Mouse (Mus musculus) G1E (cell line): ENCODE measurements around the gene Trp53rka. TPM values are rescaled to one million over a fixed set of nuclear protein-coding genes. Genes with fewer than 3 reads are reported as not detected.

ENCODE experiments used
- ATAC-seq: 2 replicates; pipeline ENCODE4 v1.8.0; 2016; ENCODE audit warnings: mild to moderate bottlenecking; ENCODE audit not compliant: insufficient number of reproducible peaks, poor library complexity, low FRiP score, severe bottlenecking; ENCODE audit errors: extremely low read depth
- DNase-seq: peaks from one replicate; pipeline ENCODE4 v3.0.0; 2012; ENCODE audit warnings: low spot score
- H3K27me3 ChIP-seq: 2 replicates; pipeline ENCODE4 v1.6.1; 2012; ENCODE audit warnings: mild to moderate bottlenecking, low read length, inconsistent platforms; ENCODE audit not compliant: insufficient read depth
- H3K36me3 ChIP-seq: replicated peaks from 2 replicates; pipeline ENCODE3; 2012; ENCODE audit warnings: mild to moderate bottlenecking, inconsistent platforms
- H3K4me1 ChIP-seq: 2 replicates; pipeline ENCODE4 v1.6.1; 2012; ENCODE audit warnings: low read depth, low read length, inconsistent platforms, mixed read lengths; ENCODE audit not compliant: insufficient read depth
- H3K4me3 ChIP-seq: 2 replicates; pipeline ENCODE4 v1.5.1; 2012; ENCODE audit warnings: low read depth, mild to moderate bottlenecking, inconsistent platforms, low read length, moderate library complexity, mixed read lengths
- H3K9me3 ChIP-seq: replicated peaks from 2 replicates; pipeline ENCODE4 v1.6.1; 2012; ENCODE audit warnings: inconsistent platforms
- CTCF ChIP-seq: IDR thresholded peaks from 2 replicates; pipeline ENCODE4 v1.5.1; 2012; ENCODE audit warnings: low read depth, low read length, inconsistent platforms, mixed read lengths
- GATA1 ChIP-seq: IDR thresholded peaks from 2 replicates; pipeline ENCODE4 v1.6.1; 2012; ENCODE audit warnings: borderline replicate concordance, low read length, inconsistent platforms, mixed read lengths
- GATA2 ChIP-seq: IDR thresholded peaks from 2 replicates; pipeline ENCODE4 v1.6.1; 2012; ENCODE audit warnings: low read depth, low read length, inconsistent platforms, borderline replicate concordance
- POLR2AphosphoS5 ChIP-seq: IDR thresholded peaks from 2 replicates; pipeline ENCODE4 v1.6.1; 2012; ENCODE audit warnings: low read depth, low read length, inconsistent platforms; ENCODE audit not compliant: insufficient replicate concordance
- TAL1 ChIP-seq: conservative IDR thresholded peaks from 2 replicates; pipeline ENCODE4 v1.6.1; 2012; ENCODE audit warnings: low read depth, low read length, inconsistent platforms, mixed read lengths
- polyA plus RNA-seq: library from polyadenylated mRNA; stranded (reverse); fragments of >175 nt; gene quantifications from 2 replicates; pipeline ENCODE4 v1.2.3, GENCODE M21; 2012
- total RNA-seq, 2 experiments: library from RNA; stranded (forward) in 1 of 2; stranded (reverse) in 1 of 2; fragments of 200-1000 nt in 1 of 2; fragments of >200 nt in 1 of 2; fragmentation: Nextera tagmentation in 1 of 2; gene quantifications; 2 replicates each; pipeline ENCODE4 v1.2.3; 2014 to 2017

The Trp53rka gene
- total and polyA plus RNA-seq, 3 experiments = 8.4 to 25.7 (median 13.7) TPM

GRCm38 (mm10) chr2:165473003-165473402 is 20.1 kb downstream of the Trp53rka start, which contains the start of gene Slc13a3:
Gene Slc13a3 (minus strand): TSS chr2:165473230.
- no peaks in the 10 kb centered on the region for H3K4me1 ChIP-seq
- no peak for TF ChIP-seq GATA1
- TF ChIP-seq CTCF = no peak
- TF ChIP-seq TAL1 = no peak
- no peak for TF ChIP-seq POLR2AphosphoS5
- no peak for TF ChIP-seq GATA2
- ATAC-seq (no peak), DNase-seq (no peak)
- H3K27me3 ChIP-seq = peaks cover 13% of the 10 kb centered on the region
- no peaks in the 10 kb centered on the region for H3K9me3 ChIP-seq
- no peak within 1 kb of the TSS for H3K4me3 ChIP-seq
- no peaks in the 10 kb centered on the region for H3K36me3 ChIP-seq

- TF ChIP-seq GATA2 (no peak), TAL1 (no peak), GATA1 (no peak), CTCF (no peak), POLR2AphosphoS5 (no peak)
- no peaks in the 10 kb centered on the region for H3K36me3 ChIP-seq
- no peak overlapping the region for H3K4me3 ChIP-seq
- H3K9me3 ChIP-seq = no peaks in the 10 kb centered on the region
- no peaks in the 10 kb centered on the region for H3K4me1 ChIP-seq
- ATAC-seq (no peak), DNase-seq (no peak)
- peaks cover 13% of the 10 kb centered on the region for H3K27me3 ChIP-seq
Measured at GRCm38 (mm10) chr2:165471943-165472342, 21.2 kb downstream of the Trp53rka start.

- ATAC-seq (no peak), DNase-seq (no peak)
- no peak overlapping the region for H3K4me3 ChIP-seq
- H3K27me3 ChIP-seq = peaks cover 5% of the 10 kb centered on the region; the same call in 1 of the 2 replicates
- H3K4me1 ChIP-seq = no peaks in the 10 kb centered on the region
- no peaks in the 10 kb centered on the region for H3K36me3 ChIP-seq
- TF ChIP-seq POLR2AphosphoS5 = no peak
- TF ChIP-seq GATA1 = no peak
- no peak for TF ChIP-seq CTCF
- no peak for TF ChIP-seq TAL1
- TF ChIP-seq GATA2 = no peak
- no peaks in the 10 kb centered on the region for H3K9me3 ChIP-seq
Measured at GRCm38 (mm10) chr2:165470167-165470566, 23.0 kb downstream of the Trp53rka start.

GRCm38 (mm10) chr2:165467824-165468452 is 25.2 kb downstream of the Trp53rka start:
- no peak overlapping the region for H3K4me3 ChIP-seq
- H3K27me3 ChIP-seq = peaks cover 5% of the 10 kb centered on the region; the same call in 1 of the 2 replicates
- DNase-seq = no peak
- no peak for ATAC-seq
- no peak for TF ChIP-seq GATA1
- TF ChIP-seq POLR2AphosphoS5 = no peak
- no peaks in the 10 kb centered on the region for H3K4me1 ChIP-seq
- H3K9me3 ChIP-seq = no peaks in the 10 kb centered on the region
- H3K36me3 ChIP-seq = no peaks in the 10 kb centered on the region

GRCm38 (mm10) chr2:165459663-165460062 is 33.5 kb downstream of the Trp53rka start:
- H3K36me3 ChIP-seq = no peaks in the 10 kb centered on the region
- TF ChIP-seq GATA1 = no peak
- TF ChIP-seq TAL1 = no peak
- TF ChIP-seq GATA2 = no peak
- TF ChIP-seq CTCF = no peak
- TF ChIP-seq POLR2AphosphoS5 = no peak
- no peak overlapping the region for H3K4me3 ChIP-seq
- ATAC-seq (no peak), DNase-seq (no peak)
- no peaks in the 10 kb centered on the region for H3K4me1 ChIP-seq
- H3K27me3 ChIP-seq = no peaks in the 10 kb centered on the region; the same call in 1 of the 2 replicates
- no peaks in the 10 kb centered on the region for H3K9me3 ChIP-seq

GRCm38 (mm10) chr2:165458189-165458588 is 34.9 kb downstream of the Trp53rka start:
- no peaks in the 10 kb centered on the region for H3K9me3 ChIP-seq
- no peak overlapping the region for H3K4me3 ChIP-seq
- H3K27me3 ChIP-seq = no peaks in the 10 kb centered on the region; the same call in 1 of the 2 replicates
- DNase-seq (no peak), ATAC-seq (no peak)
- H3K36me3 ChIP-seq = no peaks in the 10 kb centered on the region
- TF ChIP-seq GATA1 (no peak), GATA2 (no peak), POLR2AphosphoS5 (no peak), TAL1 (no peak), CTCF (no peak)
- no peaks in the 10 kb centered on the region for H3K4me1 ChIP-seq

GRCm38 (mm10) chr2:165456710-165457109 is 36.4 kb downstream of the Trp53rka start:
- no peaks in the 10 kb centered on the region for H3K4me1 ChIP-seq
- H3K36me3 ChIP-seq = no peaks in the 10 kb centered on the region
- DNase-seq (peak; percentile 22), ATAC-seq (no peak)
- H3K9me3 ChIP-seq = no peaks in the 10 kb centered on the region
- H3K4me3 ChIP-seq = no peak overlapping the region
- TF ChIP-seq GATA2 (no peak), POLR2AphosphoS5 (no peak), CTCF (no peak), GATA1 (no peak), TAL1 (no peak)
- no peaks in the 10 kb centered on the region; the same call in 1 of the 2 replicates for H3K27me3 ChIP-seq
